Mouse (Mus musculus): ENCODE results near the gene Bpgm. TPM values are rescaled to one million over a fixed set of nuclear protein-coding genes. Genes with fewer than 3 reads are reported as not detected.

Bpgm gene
- total RNA-seq, 2 experiments from 2014 or later = 56.1 to 58.7 TPM

GRCm38 (mm10) chr6:34515783-34516099 lies 39.7 kb downstream of the Bpgm start:
- Histone ChIP-seq H3K27ac (no peak overlapping the region), H3K4me3 (no peak overlapping the region)
- intact Hi-C loops (cut with DNase I) = loop anchor here (10.0 kb wide), 1 partner anchor 479 kb away; no protein-coding TSS in a partner anchor
- TF ChIP-seq CTCF (IDR thresholded peaks at IDR 0.05) = no peak
- DNase-seq (ENCODE audit: extremely low spot score in 1 of 2, low spot score in 2 of 2) = no peak

GRCm38 (mm10) chr6:34517750-34518149 lies 41.7 kb downstream of the Bpgm start:
- H3K27ac ChIP-seq = no peak overlapping the region
- intact Hi-C loops (cut with DNase I) = loop anchor here (10.0 kb wide), 1 partner anchor 477 kb away; no protein-coding TSS in a partner anchor
- no peak overlapping the region for H3K4me3 ChIP-seq
- TF ChIP-seq CTCF (IDR thresholded peaks at IDR 0.05) = no peak
- DNase-seq (ENCODE audit: extremely low spot score in 1 of 2, low spot score in 2 of 2) = no peak

GRCm38 (mm10) chr6:34519087-34519486 lies 43.1 kb downstream of the Bpgm start:
- DNase-seq (ENCODE audit: extremely low spot score in 1 of 2, low spot score in 2 of 2) = no peak
- H3K27ac ChIP-seq = no peak overlapping the region
- no peak for TF ChIP-seq CTCF (IDR thresholded peaks at IDR 0.05)
- no peak overlapping the region for H3K4me3 ChIP-seq
- intact Hi-C loops (cut with DNase I) = loop anchor here (10.0 kb wide), 1 partner anchor 476 kb away; no protein-coding TSS in a partner anchor

GRCm38 (mm10) chr6:34520491-34520890 lies 44.5 kb downstream of the Bpgm start:
- intact Hi-C loops (cut with DNase I) = no loop called here
- no peak overlapping the region for H3K27ac ChIP-seq
- no peak for DNase-seq (ENCODE audit: extremely low spot score in 1 of 2, low spot score in 2 of 2)
- no peak for TF ChIP-seq CTCF (IDR thresholded peaks at IDR 0.05)
- H3K4me3 ChIP-seq = no peak overlapping the region

GRCm38 (mm10) chr6:34520912-34521311 lies 44.9 kb downstream of the Bpgm start:
- no peak for DNase-seq (ENCODE audit: extremely low spot score in 1 of 2, low spot score in 2 of 2)
- H3K27ac ChIP-seq = no peak overlapping the region
- no peak overlapping the region for H3K4me3 ChIP-seq
- intact Hi-C loops (cut with DNase I) = no loop called here
- TF ChIP-seq CTCF (IDR thresholded peaks at IDR 0.05) = no peak

- no peak for TF ChIP-seq CTCF (IDR thresholded peaks at IDR 0.05)
- intact Hi-C loops (cut with DNase I) = no loop called here
- no peak overlapping the region for H3K4me3 ChIP-seq
- no peak for DNase-seq (ENCODE audit: extremely low spot score in 1 of 2, low spot score in 2 of 2)
- H3K27ac ChIP-seq = no peak overlapping the region
Observed at GRCm38 (mm10) chr6:34523476-34523875, 47.5 kb downstream of the Bpgm start.

GRCm38 (mm10) chr6:34525499-34525924 lies 49.5 kb downstream of the Bpgm start:
- intact Hi-C loops (cut with DNase I) = no loop called here
- no peak overlapping the region for H3K27ac ChIP-seq
- H3K4me3 ChIP-seq = no peak overlapping the region
- TF ChIP-seq CTCF (IDR thresholded peaks at IDR 0.05) = no peak
- no peak for DNase-seq (ENCODE audit: extremely low spot score in 1 of 2, low spot score in 2 of 2)

GRCm38 (mm10) chr6:34525927-34526326 lies 49.9 kb downstream of the Bpgm start:
- intact Hi-C loops (cut with DNase I) = no loop called here
- no peak for TF ChIP-seq CTCF (IDR thresholded peaks at IDR 0.05)
- no peak overlapping the region for H3K27ac ChIP-seq
- DNase-seq (ENCODE audit: extremely low spot score in 1 of 2, low spot score in 2 of 2) = no peak
- H3K4me3 ChIP-seq = no peak overlapping the region

GRCm38 (mm10) chr6:34526389-34526788 lies 50.4 kb downstream of the Bpgm start:
- TF ChIP-seq CTCF (IDR thresholded peaks at IDR 0.05) = no peak
- H3K4me3 ChIP-seq = no peak overlapping the region
- intact Hi-C loops (cut with DNase I) = no loop called here
- no peak overlapping the region for H3K27ac ChIP-seq
- DNase-seq (ENCODE audit: extremely low spot score in 1 of 2, low spot score in 2 of 2) = no peak

GRCm38 (mm10) chr6:34528131-34528530 lies 52.1 kb downstream of the Bpgm start:
- H3K27ac ChIP-seq = no peak overlapping the region
- TF ChIP-seq CTCF (IDR thresholded peaks at IDR 0.05) = no peak
- DNase-seq (ENCODE audit: extremely low spot score in 1 of 2, low spot score in 2 of 2) = no peak
- H3K4me3 ChIP-seq = no peak overlapping the region
- intact Hi-C loops (cut with DNase I) = no loop called here

GRCm38 (mm10) chr6:34529992-34530391 lies 54.0 kb downstream of the Bpgm start:
- Histone ChIP-seq H3K27ac (no peak overlapping the region), H3K4me3 (no peak overlapping the region)
- DNase-seq (ENCODE audit: extremely low spot score in 1 of 2, low spot score in 2 of 2) = no peak
- TF ChIP-seq CTCF (IDR thresholded peaks at IDR 0.05) = no peak
- intact Hi-C loops (cut with DNase I) = no loop called here

GRCm38 (mm10) chr6:34533055-34533454 lies 57.0 kb downstream of the Bpgm start:
- TF ChIP-seq CTCF (IDR thresholded peaks at IDR 0.05) = no peak
- Histone ChIP-seq H3K27ac (no peak overlapping the region), H3K4me3 (no peak overlapping the region)
- intact Hi-C loops (cut with DNase I) = no loop called here
- no peak for DNase-seq (ENCODE audit: extremely low spot score in 1 of 2, low spot score in 2 of 2)

- intact Hi-C loops (cut with DNase I) = no loop called here
- DNase-seq (ENCODE audit: extremely low spot score in 1 of 2, low spot score in 2 of 2) = no peak
- H3K4me3 ChIP-seq = no peak overlapping the region
- TF ChIP-seq CTCF (IDR thresholded peaks at IDR 0.05) = no peak
- no peak overlapping the region for H3K27ac ChIP-seq
Observed at GRCm38 (mm10) chr6:34533896-34534295, 57.9 kb downstream of the Bpgm start.

GRCm38 (mm10) chr6:34542866-34543265 lies 66.9 kb downstream of the Bpgm start:
- TF ChIP-seq CTCF (IDR thresholded peaks at IDR 0.05) = no peak
- no peak for DNase-seq (ENCODE audit: extremely low spot score in 1 of 2, low spot score in 2 of 2)
- Histone ChIP-seq H3K27ac (no peak overlapping the region), H3K4me3 (no peak overlapping the region)
- intact Hi-C loops (cut with DNase I) = no loop called here

All from left cerebral cortex, adult 2 months (tissue).